Mouse (Mus musculus) spleen, adult 2 months (tissue): ENCODE data around the gene Epha6. TPM values are rescaled to one million over a fixed set of nuclear protein-coding genes. Genes with fewer than 3 reads are reported as not detected.

Experiments
- DNase-seq, 2 experiments: peaks; one replicate each; pipeline versions ENCODE4 v3.0.0 to v3.0.0-alpha.2; 2012 to 2021; ENCODE audit warnings: low spot score in 2 of 2, low read depth in 1 of 2
- H3K27ac ChIP-seq: fragments of 200-500 bp; 2 replicates; pipeline ENCODE4 v1.5.1; 2012; ENCODE audit warnings: low read length, inconsistent platforms; ENCODE audit not compliant: insufficient read depth
- H3K27me3 ChIP-seq: fragments of 200-500 bp; 2 replicates; pipeline ENCODE4 v1.6.1; 2012; ENCODE audit warnings: mild to moderate bottlenecking, moderate library complexity, low read length, inconsistent platforms; ENCODE audit not compliant: control insufficient read depth, insufficient read depth
- H3K36me3 ChIP-seq: fragments of 200-500 bp; 2 replicates; pipeline ENCODE4 v1.6.1; 2012; ENCODE audit warnings: mild to moderate bottlenecking, low read length, inconsistent platforms; ENCODE audit not compliant: control insufficient read depth, insufficient read depth
- H3K4me1 ChIP-seq: fragments of 200-500 bp; 2 replicates; pipeline ENCODE4 v1.6.1; 2011; ENCODE audit warnings: inconsistent platforms; ENCODE audit not compliant: control insufficient read depth, insufficient read depth, insufficient read length
- H3K4me3 ChIP-seq: fragments of 200-500 bp; 2 replicates; pipeline ENCODE4 v1.5.1; 2011; ENCODE audit warnings: mild to moderate bottlenecking, inconsistent platforms; ENCODE audit not compliant: insufficient read depth, insufficient read length; ENCODE audit errors: extremely low read depth
- CTCF ChIP-seq: fragments of 200-500 bp; IDR thresholded peaks from 2 replicates; pipeline ENCODE4 v1.5.1; 2011; ENCODE audit warnings: mild to moderate bottlenecking, inconsistent platforms; ENCODE audit not compliant: insufficient read depth, insufficient read length, insufficient replicate concordance; ENCODE audit errors: extremely low read depth
- POLR2A ChIP-seq: fragments of 200-500 bp; IDR thresholded peaks from 2 replicates; pipeline ENCODE4 v1.6.1; 2011; ENCODE audit warnings: low read depth, low read length, inconsistent platforms
- WGBS: fragments of 180-500 bp; shearing (Covaris S2); methylation state at CpG from one replicate; pipeline ENCODE4 v1.1.7; 2018; 5-methylcytosine and 5-hydroxymethylcytosine counted together
- polyA plus RNA-seq: library from polyadenylated mRNA; depleted of rRNA; stranded (reverse); fragments of >200 nt; gene quantifications from 2 replicates; pipeline ENCODE4 v1.2.3, GENCODE M21; 2012; rRNA removed

Gene Epha6
- polyA plus RNA-seq: not detected in 2 replicates

DNA sequence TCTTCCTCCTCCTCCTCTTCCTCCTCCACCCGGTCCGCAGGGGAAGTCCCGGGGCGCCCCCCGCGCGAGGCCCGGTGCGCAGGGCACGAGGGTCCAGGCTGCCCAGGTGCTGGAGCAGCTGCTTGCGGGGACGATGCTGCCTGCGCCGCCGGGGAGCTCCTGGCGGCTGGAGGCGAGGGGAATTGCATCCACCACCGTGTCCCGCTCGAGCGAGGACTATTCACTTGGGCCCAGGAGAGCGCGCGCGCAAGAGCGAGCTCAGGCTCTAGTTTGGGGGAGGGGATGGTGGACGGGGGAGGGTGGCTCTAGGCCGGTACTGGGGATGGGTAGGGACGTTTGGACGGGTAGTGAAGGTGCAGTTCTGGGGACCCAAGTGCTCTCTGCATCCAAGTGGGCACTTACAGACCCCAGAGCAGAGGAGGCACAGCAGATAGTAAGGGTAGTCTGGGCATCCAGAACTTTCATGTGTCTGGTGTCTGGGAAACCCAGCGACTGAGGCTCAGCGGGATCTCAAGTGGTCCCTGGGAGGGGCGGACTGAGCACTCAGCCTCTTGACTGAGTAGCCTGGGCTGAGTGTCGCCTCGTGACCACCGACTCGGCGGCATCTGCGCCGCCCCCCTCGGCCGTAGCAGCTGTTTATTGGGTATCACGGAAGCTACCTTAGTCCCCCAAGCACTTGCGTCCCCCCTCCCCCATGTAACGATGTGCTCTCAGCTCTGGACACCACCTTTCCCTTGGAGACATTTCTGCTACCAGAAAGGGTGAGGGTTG lies at the start of gene Epha6:
Gene Epha6 (minus strand): TSS at position 471 of the 771 bp plus-strand sequence.
- H3K27ac ChIP-seq: no peak within 1 kb of the TSS
- WGBS: 10% methylated on average over 44 of the region's 45 CpGs
- no peak within 1 kb of the TSS for H3K4me3 ChIP-seq
- no peaks in the 10 kb centered on the region for H3K4me1 ChIP-seq
- no peaks in the 10 kb centered on the region for H3K36me3 ChIP-seq
- DNase-seq: no peak
- no peaks in the 10 kb centered on the region for H3K27me3 ChIP-seq
- TF ChIP-seq CTCF (no peak), POLR2A (no peak)

- no peaks in the 10 kb centered on the region for H3K36me3 ChIP-seq
- TF ChIP-seq POLR2A (no peak), CTCF (no peak)
Observed at GRCm38 (mm10) chr16:60651716-60652115, 46.4 kb upstream of the Epha6 start.

GRCm38 (mm10) chr16:60628091-60628490 lies 22.8 kb upstream of the Epha6 start:
- Histone ChIP-seq H3K36me3 (no peaks in the 10 kb centered on the region), H3K4me1 (no peaks in the 10 kb centered on the region), H3K27ac (no peak overlapping the region), H3K4me3 (no peak overlapping the region), H3K27me3 (no peaks in the 10 kb centered on the region)
- TF ChIP-seq CTCF (no peak), POLR2A (no peak)
- no peak for DNase-seq

More at GRCm38 (mm10) chr16:60651716-60652115, 46.4 kb upstream of the Epha6 start:
- H3K4me3 ChIP-seq: no peak overlapping the region
- no peaks in the 10 kb centered on the region for H3K27me3 ChIP-seq
- H3K27ac ChIP-seq: no peak overlapping the region
- no peaks in the 10 kb centered on the region for H3K4me1 ChIP-seq
- DNase-seq: no peak

GRCm38 (mm10) chr16:60605832-60606583 lies 677 bp upstream of the Epha6 start:
- no peak for DNase-seq
- Histone ChIP-seq H3K27me3 (no peaks in the 10 kb centered on the region), H3K4me1 (no peaks in the 10 kb centered on the region), H3K27ac (no peak overlapping the region), H3K36me3 (no peaks in the 10 kb centered on the region), H3K4me3 (no peak overlapping the region)
- WGBS: 7% methylated on average over 38 of the region's 38 CpGs
- TF ChIP-seq CTCF (no peak), POLR2A (no peak)

DNA sequence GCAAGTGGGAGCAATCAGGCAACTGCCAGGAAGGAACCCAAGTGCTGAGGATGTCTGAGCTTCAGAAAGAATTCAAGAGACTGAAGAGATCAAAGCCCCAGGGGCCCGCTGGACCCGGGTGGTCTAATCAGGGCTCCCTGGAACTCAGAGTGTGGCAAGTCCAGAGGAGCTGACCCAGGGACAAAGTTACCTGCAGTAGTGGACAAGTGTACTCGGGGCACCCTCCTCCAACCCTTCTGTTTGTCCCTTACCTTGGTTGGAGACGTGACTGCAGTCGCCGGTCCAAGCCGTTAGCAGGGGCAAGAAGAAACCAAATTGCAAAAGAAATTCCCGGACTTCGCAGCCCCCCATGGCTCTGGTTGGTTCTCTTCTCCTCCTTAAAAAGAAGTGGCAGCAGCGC lies 718 bp downstream of the Epha6 start:
- Histone ChIP-seq H3K4me3 (no peak overlapping the region), H3K27ac (no peak overlapping the region), H3K4me1 (no peaks in the 10 kb centered on the region), H3K36me3 (no peaks in the 10 kb centered on the region), H3K27me3 (no peaks in the 10 kb centered on the region)
- DNase-seq: no peak
- WGBS: 12% methylated on average over 10 of the region's 10 CpGs
- TF ChIP-seq CTCF: no peak
- no peak for TF ChIP-seq POLR2A

DNA sequence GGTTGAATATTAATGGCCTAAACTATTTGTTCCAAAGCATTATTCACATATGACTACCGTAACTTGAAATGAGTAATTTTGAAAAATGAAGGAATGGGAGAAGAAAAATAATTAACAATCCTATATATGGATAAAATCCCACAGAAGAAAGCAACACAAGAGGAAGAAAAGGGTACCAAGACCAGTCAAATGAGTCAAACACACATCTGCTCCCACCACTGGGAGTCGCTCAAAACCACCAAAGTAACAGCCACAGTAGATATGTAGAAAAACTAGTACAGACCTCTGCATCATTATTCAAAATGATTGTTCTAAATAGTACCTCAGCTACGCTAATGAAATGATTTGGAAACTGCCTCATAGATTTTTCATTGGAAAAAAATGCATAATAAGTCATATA lies 20.0 kb downstream of the Epha6 start:
- Histone ChIP-seq H3K4me1 (no peaks in the 10 kb centered on the region), H3K27ac (no peak overlapping the region), H3K27me3 (no peaks in the 10 kb centered on the region), H3K36me3 (no peaks in the 10 kb centered on the region), H3K4me3 (no peak overlapping the region)
- 80% methylated on average over 3 of the region's 3 CpGs for WGBS
- TF ChIP-seq CTCF: no peak
- no peak for TF ChIP-seq POLR2A
- no peak for DNase-seq

DNA sequence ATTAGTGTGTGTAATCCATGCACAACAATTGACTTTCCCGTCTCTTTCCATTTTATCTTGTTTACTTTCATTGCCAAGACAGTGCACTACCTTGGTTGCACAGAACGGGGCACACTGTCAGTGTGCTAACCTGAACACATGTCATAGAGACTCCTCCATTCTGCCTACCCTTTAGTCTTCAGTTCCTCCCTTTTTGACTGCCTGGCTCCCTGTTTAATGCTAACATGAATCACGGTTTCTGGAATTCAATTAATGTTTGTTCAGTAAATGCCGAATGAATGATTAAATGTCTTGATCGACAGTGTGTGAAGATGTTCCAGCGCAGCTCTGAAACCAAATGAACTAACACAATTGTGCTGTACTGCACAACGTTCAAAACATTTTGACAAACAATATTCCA lies 20.6 kb downstream of the Epha6 start:
- TF ChIP-seq CTCF (no peak), POLR2A (no peak)
- Histone ChIP-seq H3K4me3 (no peak overlapping the region), H3K27ac (no peak overlapping the region), H3K36me3 (no peaks in the 10 kb centered on the region), H3K27me3 (no peaks in the 10 kb centered on the region), H3K4me1 (no peaks in the 10 kb centered on the region)
- WGBS: 81% methylated on average over 7 of the region's 7 CpGs
- DNase-seq: no peak
